Mouse (Mus musculus) C2C12 (cell line): Measurements from ENCODE around the gene Cdc42bpg. TPM values are rescaled to one million over a fixed set of nuclear protein-coding genes. Genes with fewer than 3 reads are reported as not detected.

Experiments
- H3K27me3 ChIP-seq: one replicate; pipeline ENCODE4 v1.6.1; 2011; ENCODE audit not compliant: control insufficient read depth, insufficient read depth, insufficient read length
- H3K36me3 ChIP-seq: one replicate; pipeline ENCODE4 v1.6.1; 2011; ENCODE audit not compliant: control insufficient read depth, insufficient read depth
- H3K4me3 ChIP-seq: one replicate; pipeline ENCODE4 v1.5.1; 2011; ENCODE audit warnings: mild to moderate bottlenecking, control low read depth; ENCODE audit not compliant: poor library complexity, insufficient read depth, severe bottlenecking
- H3K79me2 ChIP-seq: one replicate; pipeline ENCODE4 v1.6.1; 2011; ENCODE audit not compliant: control insufficient read depth, insufficient read depth
- H3K79me3 ChIP-seq: one replicate; pipeline ENCODE4 v1.6.1; 2011; ENCODE audit warnings: low read depth, control low read depth
- H3ac ChIP-seq: one replicate; pipeline ENCODE3; 2011; ENCODE audit warnings: low read depth; ENCODE audit not compliant: control insufficient read depth, insufficient read length
- CEBPB ChIP-seq: IDR thresholded peaks from one replicate; pipeline ENCODE4 v1.6.1; 2011; ENCODE audit warnings: low read depth, mild to moderate bottlenecking, control low read depth, moderate library complexity
- CTCF ChIP-seq: IDR thresholded peaks from one replicate; pipeline ENCODE4 v1.5.1; 2011; ENCODE audit not compliant: control insufficient read depth, insufficient read depth, insufficient read length
- FOSL1 ChIP-seq: IDR thresholded peaks from one replicate; pipeline ENCODE4 v1.8.0; 2011; ENCODE audit warnings: mild to moderate bottlenecking, low read length; ENCODE audit not compliant: poor library complexity, insufficient read depth, severe bottlenecking
- MAX ChIP-seq: IDR thresholded peaks from one replicate; pipeline ENCODE4 v1.6.1; 2011; ENCODE audit warnings: mild to moderate bottlenecking, control low read depth
- MYOD1 ChIP-seq: IDR thresholded peaks from one replicate; pipeline ENCODE4 v1.6.1; 2011; ENCODE audit warnings: low read depth; ENCODE audit not compliant: control insufficient read depth, insufficient read length
- MYOG ChIP-seq: IDR thresholded peaks from one replicate; pipeline ENCODE4 v1.6.1; 2011; ENCODE audit not compliant: control insufficient read depth, insufficient read length; ENCODE audit errors: extremely low read depth
- USF1 ChIP-seq: IDR thresholded peaks from one replicate; pipeline ENCODE4 v1.6.1; 2011; ENCODE audit warnings: low read depth, mild to moderate bottlenecking, control low read depth, moderate library complexity
- polyA plus RNA-seq: library from polyadenylated mRNA; unstranded; fragments of >200 nt; fragmentation: generic; extraction: Trizol; gene quantifications from one replicate; pipeline ENCODE4 v1.2.1, GENCODE M21; 2012; ENCODE audit warnings: missing spikeins

The Cdc42bpg gene
- polyA plus RNA-seq, 1 experiment: 7.2 TPM

DNA sequence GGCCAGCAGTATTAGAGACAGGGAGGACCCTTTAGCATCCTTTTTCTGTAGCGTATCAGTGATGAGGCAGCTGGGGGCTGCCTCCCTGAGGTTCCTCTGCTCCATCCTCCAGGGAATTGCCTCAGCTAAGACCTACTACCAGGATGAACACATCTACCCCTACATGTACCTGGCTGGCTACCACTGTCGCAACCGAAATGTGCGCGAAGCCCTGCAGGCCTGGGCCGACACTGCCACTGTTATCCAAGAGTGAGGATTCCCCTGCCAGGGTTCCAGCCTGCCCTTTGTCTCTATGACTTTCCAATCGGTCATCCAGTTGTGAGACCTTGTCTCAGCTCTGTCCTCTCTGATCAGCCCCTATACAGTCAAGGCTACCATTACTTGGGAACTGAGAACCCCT lies 31.9 kb downstream of the Cdc42bpg start:
- Histone ChIP-seq H3K79me3 (peaks cover 13% of the 10 kb centered on the region), H3K36me3 (peaks cover 36% of the 10 kb centered on the region), H3K4me3 (no peak overlapping the region), H3K27me3 (no peaks in the 10 kb centered on the region), H3ac (no peak overlapping the region), H3K79me2 (peaks cover 28% of the 10 kb centered on the region)
- TF ChIP-seq CTCF (no peak), USF1 (no peak), MAX (no peak), CEBPB (no peak), FOSL1 (no peak), MYOG (no peak)

DNA sequence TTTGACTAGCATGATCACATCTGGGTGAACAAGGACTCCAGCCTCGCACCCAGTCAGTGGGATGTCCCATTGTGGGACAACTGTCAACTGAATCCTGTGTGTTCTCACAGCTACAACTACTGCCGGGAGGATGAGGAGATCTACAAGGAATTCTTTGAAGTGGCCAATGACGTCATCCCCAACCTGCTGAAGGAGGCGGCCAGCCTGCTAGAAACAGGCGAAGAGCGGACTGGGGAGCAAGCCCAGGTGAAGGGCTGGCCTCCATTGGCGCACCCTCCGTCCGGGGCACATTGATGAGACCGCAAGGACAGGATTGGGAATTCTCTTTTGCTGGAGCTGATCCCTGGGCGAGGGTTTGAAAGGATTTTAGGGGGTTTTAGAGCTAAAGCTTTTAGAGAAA lies 32.5 kb downstream of the Cdc42bpg start:
- H3K36me3 ChIP-seq: peaks cover 36% of the 10 kb centered on the region
- TF ChIP-seq USF1 (no peak), CTCF (no peak), CEBPB (no peak), MAX (no peak), MYOD1 (no peak), MYOG (no peak), FOSL1 (no peak)

DNA sequence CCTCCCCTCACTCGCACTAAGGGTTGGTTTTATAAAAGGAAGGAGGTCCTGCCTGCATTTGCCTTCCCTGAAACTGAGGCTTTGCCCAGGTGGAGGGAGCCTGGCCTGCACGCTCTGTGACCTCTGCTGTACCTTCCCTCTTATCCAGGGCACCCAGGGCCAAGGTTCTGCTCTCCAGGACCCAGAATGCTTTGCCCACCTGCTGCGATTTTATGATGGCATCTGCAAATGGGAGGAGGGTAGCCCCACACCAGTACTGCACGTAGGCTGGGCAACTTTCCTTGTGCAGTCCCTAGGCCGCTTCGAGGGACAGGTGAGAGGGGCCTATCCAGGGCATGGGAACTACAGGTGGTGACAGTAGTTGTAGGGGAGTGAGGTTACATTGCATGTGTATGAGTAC lies 32.9 kb downstream of the Cdc42bpg start:
- Histone ChIP-seq H3K4me3 (no peak overlapping the region), H3K27me3 (no peaks in the 10 kb centered on the region), H3ac (no peak overlapping the region), H3K36me3 (peaks cover 36% of the 10 kb centered on the region), H3K79me2 (peaks cover 28% of the 10 kb centered on the region), H3K79me3 (peaks cover 13% of the 10 kb centered on the region)
- TF ChIP-seq USF1 (no peak), CTCF (no peak), MYOG (no peak), CEBPB (no peak), FOSL1 (no peak), MAX (no peak), MYOD1 (no peak)

More for the DNA sequence above, 32.5 kb downstream of the Cdc42bpg start:
- no peak overlapping the region for H3ac ChIP-seq
- no peak overlapping the region for H3K4me3 ChIP-seq
- peaks cover 13% of the 10 kb centered on the region for H3K79me3 ChIP-seq
- H3K27me3 ChIP-seq: no peaks in the 10 kb centered on the region
- H3K79me2 ChIP-seq: peaks cover 28% of the 10 kb centered on the region

DNA sequence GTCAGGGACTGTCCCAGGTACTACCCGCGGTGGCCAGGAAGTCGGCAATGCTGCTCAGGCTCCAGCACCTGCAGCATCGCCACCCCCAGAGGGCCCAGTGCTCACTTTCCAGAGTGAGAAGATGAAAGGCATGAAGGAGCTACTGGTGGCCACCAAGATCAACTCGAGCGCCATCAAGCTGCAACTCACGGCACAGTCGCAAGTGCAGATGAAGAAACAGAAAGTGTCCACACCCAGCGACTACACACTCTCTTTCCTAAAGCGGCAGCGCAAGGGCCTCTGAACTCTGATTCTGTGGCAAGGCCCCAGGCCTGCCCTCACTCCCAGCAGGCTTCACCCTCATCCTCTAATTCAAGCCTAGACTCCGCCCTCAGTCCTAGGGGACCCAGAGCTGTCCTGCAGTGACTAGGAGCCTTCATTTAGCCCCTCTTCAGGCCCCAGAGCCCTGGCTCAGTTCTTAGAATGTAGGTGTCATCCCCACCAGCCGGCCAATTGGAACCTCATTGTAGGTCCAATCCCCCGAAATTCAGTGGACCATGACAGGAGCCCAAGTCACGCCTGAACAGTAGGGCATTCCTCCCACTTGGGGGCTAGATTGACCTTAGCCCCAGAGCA lies 33.7 kb downstream of the Cdc42bpg start:
- Histone ChIP-seq H3K4me3 (no peak overlapping the region), H3ac (no peak overlapping the region), H3K79me2 (peaks cover 26% of the 10 kb centered on the region), H3K36me3 (peaks cover 36% of the 10 kb centered on the region), H3K27me3 (no peaks in the 10 kb centered on the region), H3K79me3 (peaks cover 13% of the 10 kb centered on the region)
- TF ChIP-seq CTCF: no peak
- no peak for TF ChIP-seq CEBPB
- TF ChIP-seq MYOD1: no peak
- TF ChIP-seq MYOG: no peak
- TF ChIP-seq MAX: no peak
- TF ChIP-seq FOSL1: no peak
- TF ChIP-seq USF1: no peak

DNA sequence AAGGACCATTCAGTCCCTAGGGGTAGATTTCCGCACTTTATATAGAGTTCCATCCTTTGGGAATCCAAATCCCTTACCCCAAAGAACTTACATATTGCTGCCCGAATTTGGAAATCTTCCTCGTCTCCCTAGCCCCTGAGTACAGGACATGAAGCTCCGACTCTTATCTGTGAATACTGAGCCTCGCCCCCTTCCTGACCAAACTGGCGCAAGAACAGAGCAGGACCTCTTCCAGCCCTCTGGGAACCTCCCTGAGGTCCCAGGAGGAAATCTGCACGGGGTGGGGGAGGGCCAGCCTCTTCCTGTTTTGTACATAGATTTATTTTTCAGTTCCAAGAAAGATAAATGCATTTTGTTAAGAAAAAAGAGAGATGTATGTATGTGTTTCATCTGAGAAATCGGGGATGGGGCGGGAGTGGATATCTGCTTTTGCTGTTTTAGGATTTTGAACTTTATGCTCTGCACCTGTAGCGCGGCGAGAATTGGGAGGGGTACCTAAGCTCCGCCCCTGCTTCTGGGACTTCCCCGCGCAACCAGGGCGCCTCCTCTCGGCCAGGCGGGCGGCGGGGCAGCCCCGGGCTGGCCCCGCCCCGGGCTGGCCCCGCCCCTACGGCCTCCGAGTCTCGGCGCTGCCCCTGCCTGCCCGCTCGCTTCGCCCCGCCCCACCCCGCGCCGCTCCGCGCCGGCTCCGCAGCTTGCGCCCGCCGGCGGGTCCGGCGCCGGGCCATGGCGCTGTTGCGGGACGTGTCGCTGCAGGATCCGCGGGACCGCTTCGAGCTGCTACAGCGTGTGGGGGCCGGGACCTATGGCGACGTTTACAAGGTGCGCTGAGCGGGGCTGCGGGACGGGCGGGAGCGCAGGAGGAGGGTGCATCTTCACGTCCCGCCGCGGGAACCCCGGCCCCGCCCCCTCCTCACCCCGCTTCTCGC lies 34.5 kb downstream of the Cdc42bpg start, which contains the start of gene Map4k2:
Map4k2 (plus strand) TSS at position 612 of the 929 bp plus-strand sequence.
- Histone ChIP-seq H3K4me3 (peak within 1 kb of the TSS; percentile 34), H3K79me2 (peaks cover 18% of the 10 kb centered on the region), H3K27me3 (no peaks in the 10 kb centered on the region), H3K36me3 (peaks cover 36% of the 10 kb centered on the region), H3K79me3 (peaks cover 8% of the 10 kb centered on the region), H3ac (peak within 1 kb of the TSS; percentile 75)
- TF ChIP-seq CEBPB: no peak
- TF ChIP-seq USF1: no peak
- peak; percentile 25 for TF ChIP-seq CTCF

DNA sequence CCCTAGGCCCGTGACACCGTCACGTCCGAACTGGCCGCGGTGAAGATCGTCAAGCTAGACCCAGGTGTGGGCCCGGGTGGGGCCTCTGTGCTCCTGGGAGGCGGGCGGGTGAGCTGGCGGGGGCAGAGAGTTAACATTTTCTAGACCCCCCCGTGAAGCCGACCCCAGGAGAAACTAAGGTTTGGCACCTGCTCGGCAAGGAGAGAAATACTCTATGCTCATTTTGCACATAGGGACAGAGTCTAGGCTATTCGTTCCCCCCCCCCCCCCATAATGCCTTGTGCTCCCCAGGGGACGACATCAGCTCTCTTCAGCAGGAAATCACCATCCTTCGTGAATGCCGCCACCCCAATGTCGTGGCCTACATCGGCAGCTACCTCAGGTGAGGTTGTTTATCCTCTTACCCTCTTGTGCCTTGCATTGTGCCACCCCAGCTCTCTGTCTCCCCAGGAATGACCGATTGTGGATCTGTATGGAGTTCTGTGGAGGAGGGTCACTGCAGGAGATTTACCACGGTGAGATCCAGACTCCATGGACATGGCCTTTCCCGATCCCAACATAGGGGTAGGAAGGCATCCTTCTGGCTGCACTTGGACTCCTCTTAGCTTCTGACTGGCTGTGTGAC lies 35.3 kb downstream of the Cdc42bpg start:
- Histone ChIP-seq H3K79me2 (peaks cover 10% of the 10 kb centered on the region), H3K36me3 (peaks cover 36% of the 10 kb centered on the region), H3K79me3 (peaks cover under 1% of the 10 kb centered on the region), H3K27me3 (no peaks in the 10 kb centered on the region), H3K4me3 (peak overlapping the region; percentile 34), H3ac (peak overlapping the region; percentile 75)
- TF ChIP-seq MYOD1 (no peak), CEBPB (no peak), MAX (no peak), USF1 (no peak), CTCF (no peak), MYOG (no peak), FOSL1 (no peak)
